Mouse (Mus musculus) hindlimb bud, embryonic 11.5 days (tissue): ENCODE data around the gene Mrpl10.

ENCODE experiments used
- DNase-seq: peaks from one replicate; pipeline ENCODE4 v3.0.0-alpha.2; 2012; ENCODE audit warnings: low read depth, low spot score; ENCODE audit errors: extremely low spot score

The Mrpl10 gene

GRCm38 (mm10) chr11:97041022-97041899 is at the start of gene Mrpl10, which contains the start of gene Lrrc46:
Gene Mrpl10, plus strand, starts transcription at chr11:97041560.
Gene Lrrc46, minus strand, starts transcription at chr11:97041407.
- DNase-seq = peak; percentile 68

GRCm38 (mm10) chr11:96992722-96993311 is 48.5 kb upstream of the Mrpl10 start:
- no peak for DNase-seq

- DNase-seq = no peak
Observed at GRCm38 (mm10) chr11:96995031-96995430, 46.3 kb upstream of the Mrpl10 start.

- no peak for DNase-seq
Observed at GRCm38 (mm10) chr11:96995836-96996772, 45.3 kb upstream of the Mrpl10 start.

- no peak for DNase-seq
Observed at GRCm38 (mm10) chr11:96996773-96997379, 44.5 kb upstream of the Mrpl10 start.

- no peak for DNase-seq
Observed at GRCm38 (mm10) chr11:96997380-96997956, 43.9 kb upstream of the Mrpl10 start.

- DNase-seq = no peak
Observed at GRCm38 (mm10) chr11:97003170-97003569, 38.2 kb upstream of the Mrpl10 start.

GRCm38 (mm10) chr11:97007093-97007794 is 34.1 kb upstream of the Mrpl10 start:
- DNase-seq = no peak

GRCm38 (mm10) chr11:97009198-97009790 is 32.1 kb upstream of the Mrpl10 start:
- no peak for DNase-seq

GRCm38 (mm10) chr11:97013121-97013670 is 28.2 kb upstream of the Mrpl10 start, which contains the start of gene Sp6:
Gene Sp6, plus strand, starts transcription at chr11:97013394.
- no peak for DNase-seq

GRCm38 (mm10) chr11:97017696-97018582 is 23.4 kb upstream of the Mrpl10 start:
- DNase-seq = no peak

- DNase-seq = no peak
Observed at GRCm38 (mm10) chr11:97018583-97019344, 22.6 kb upstream of the Mrpl10 start.

- DNase-seq = no peak
Observed at GRCm38 (mm10) chr11:97019345-97019708, 22.0 kb upstream of the Mrpl10 start.

GRCm38 (mm10) chr11:97021121-97021765 is 20.1 kb upstream of the Mrpl10 start:
- no peak for DNase-seq

- DNase-seq = no peak
Observed at GRCm38 (mm10) chr11:97021873-97022484, 19.4 kb upstream of the Mrpl10 start.

GRCm38 (mm10) chr11:97024977-97025376 is 16.4 kb upstream of the Mrpl10 start:
- no peak for DNase-seq
